Mouse (Mus musculus): Measurements from ENCODE around the gene Atxn7l1. TPM values are rescaled to one million over a fixed set of nuclear protein-coding genes. Genes with fewer than 3 reads are reported as not detected.
A peak's percentile ranks its signal among the peaks of the same experiment; 100 is the strongest.

The Atxn7l1 gene
- polyA plus RNA-seq, 1 experiment, result not detected

DNA sequence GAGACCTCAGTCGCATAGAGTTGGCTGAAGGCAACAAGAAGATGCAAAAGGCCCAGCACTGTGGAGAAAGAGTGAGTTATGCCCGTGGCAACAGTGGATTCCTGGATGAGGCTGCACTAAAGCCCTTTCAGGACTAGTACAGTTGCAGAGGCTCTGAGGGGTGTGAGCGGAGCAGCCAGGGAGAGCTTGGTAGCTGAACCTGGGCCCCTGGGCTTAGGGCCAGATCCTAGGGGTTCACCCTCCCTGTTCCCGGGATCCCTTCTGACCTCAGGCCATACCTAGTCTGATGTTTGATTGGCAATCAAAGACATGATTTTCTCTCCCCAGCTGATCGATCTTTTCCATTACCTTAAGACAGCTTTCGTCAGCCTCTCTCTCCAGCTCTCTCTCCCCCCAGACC, 58.8 kb downstream of the Atxn7l1 start:
- Histone ChIP-seq H3K4me3 (ENCODE audit: insufficient read depth, low read depth, low read length) (no peak overlapping the region), H3K4me1 (ENCODE audit: control insufficient read depth, insufficient read depth, low read length) (peaks cover 25% of the 10 kb centered on the region), H3K27ac (ENCODE audit: insufficient read depth, low read depth, low read length) (no peak overlapping the region)
- WGBS, result 75% methylated on average over 6 of the region's 6 CpGs
- TF ChIP-seq POLR2A (IDR thresholded peaks at IDR 0.05; ENCODE audit: insufficient read depth, low read depth, low read length) (no peak), CTCF (IDR thresholded peaks at IDR 0.05; ENCODE audit: insufficient read depth, low read depth, low read length) (no peak)

DNA sequence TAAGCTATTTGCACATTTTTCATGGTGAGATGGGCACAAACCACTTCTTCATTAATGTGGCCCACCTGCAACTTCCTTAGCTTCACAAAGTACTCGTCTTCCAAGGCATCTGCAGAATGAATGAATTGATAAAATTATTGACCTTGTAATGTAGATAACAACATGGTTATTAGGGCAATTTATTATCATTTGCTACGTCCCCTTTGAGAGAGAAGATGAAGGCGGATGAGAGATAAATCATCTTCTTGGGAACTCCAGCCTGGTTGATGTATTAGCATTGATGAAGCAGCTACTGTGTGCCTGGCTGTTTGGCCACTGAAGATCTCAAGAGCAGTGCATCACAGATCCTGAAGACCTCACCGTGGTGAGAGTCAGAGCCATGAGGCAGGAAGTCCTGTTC, 63.4 kb downstream of the Atxn7l1 start:
- WGBS, result 80% methylated on average over 4 of the region's 4 CpGs
- TF ChIP-seq CTCF (IDR thresholded peaks at IDR 0.05; ENCODE audit: insufficient read depth, low read depth, low read length) (no peak), POLR2A (IDR thresholded peaks at IDR 0.05; ENCODE audit: insufficient read depth, low read depth, low read length) (no peak)
- peaks cover 10% of the 10 kb centered on the region; the same call in 1 of the 2 replicates for H3K4me1 ChIP-seq (ENCODE audit: control insufficient read depth, insufficient read depth, low read length)
- no peak overlapping the region for H3K27ac ChIP-seq (ENCODE audit: insufficient read depth, low read depth, low read length)
- no peak overlapping the region for H3K4me3 ChIP-seq (ENCODE audit: insufficient read depth, low read depth, low read length)

DNA sequence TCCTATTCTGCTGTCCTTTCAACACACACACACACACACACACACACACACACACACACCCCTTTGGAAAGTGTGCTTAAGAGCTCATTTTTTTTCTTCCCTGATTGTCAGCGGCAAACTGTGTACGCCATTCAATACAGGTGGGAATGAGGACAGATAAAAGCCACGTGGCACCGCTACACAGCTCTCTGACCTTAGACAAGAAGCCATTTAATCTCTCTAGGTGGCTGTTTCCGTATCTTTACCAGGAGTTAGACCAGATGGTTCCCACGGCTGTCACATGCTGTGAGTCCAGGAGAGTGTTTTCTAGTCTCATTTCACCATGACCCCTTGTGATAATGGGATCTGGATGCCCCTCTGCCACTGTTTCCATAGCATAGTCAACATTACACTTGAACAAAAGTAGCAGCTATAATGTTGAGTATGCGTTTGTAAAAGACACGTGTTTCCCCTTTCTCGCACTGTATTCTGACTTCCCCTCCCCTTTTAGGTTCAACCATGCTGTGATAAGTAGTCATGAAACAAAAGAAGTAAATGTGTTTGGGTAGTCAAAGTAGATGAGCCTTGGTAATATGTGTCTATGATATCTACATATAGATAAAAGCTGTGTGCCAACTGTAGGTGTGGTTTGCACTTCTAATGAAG, 70.8 kb downstream of the Atxn7l1 start:
- 92% methylated on average over 9 of the region's 9 CpGs for WGBS
- Histone ChIP-seq H3K27ac (ENCODE audit: insufficient read depth, low read depth, low read length) (no peak overlapping the region), H3K4me1 (ENCODE audit: control insufficient read depth, insufficient read depth, low read length) (peaks cover 36% of the 10 kb centered on the region), H3K4me3 (ENCODE audit: insufficient read depth, low read depth, low read length) (no peak overlapping the region)
- no peak for TF ChIP-seq CTCF (IDR thresholded peaks at IDR 0.05; ENCODE audit: insufficient read depth, low read depth, low read length)
- TF ChIP-seq POLR2A (IDR thresholded peaks at IDR 0.05; ENCODE audit: insufficient read depth, low read depth, low read length), result no peak

DNA sequence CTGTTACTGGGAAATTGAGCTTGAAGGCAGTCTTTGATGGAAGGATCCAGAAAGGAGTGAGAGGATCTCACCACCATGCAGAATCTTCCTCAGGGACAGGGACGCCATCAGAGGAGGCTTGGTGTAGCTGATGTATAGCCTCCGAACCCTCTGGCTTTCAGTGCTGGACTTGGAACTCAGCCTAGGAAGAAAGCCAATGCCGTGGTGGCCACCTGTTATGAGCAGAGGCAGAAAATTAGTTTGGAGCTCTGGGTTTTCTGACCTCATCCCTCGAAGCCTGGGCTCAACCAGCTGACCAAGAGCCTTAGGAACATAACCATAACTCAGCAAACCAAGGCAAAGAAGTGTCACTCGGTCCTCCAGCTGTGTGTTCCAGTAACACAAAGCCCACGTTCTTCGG, 71.9 kb downstream of the Atxn7l1 start:
- 56% methylated on average over 7 of the region's 7 CpGs for WGBS
- TF ChIP-seq POLR2A (IDR thresholded peaks at IDR 0.05; ENCODE audit: insufficient read depth, low read depth, low read length), result no peak
- TF ChIP-seq CTCF (IDR thresholded peaks at IDR 0.05; ENCODE audit: insufficient read depth, low read depth, low read length), result no peak
- H3K4me3 ChIP-seq (ENCODE audit: insufficient read depth, low read depth, low read length), result no peak overlapping the region
- H3K27ac ChIP-seq (ENCODE audit: insufficient read depth, low read depth, low read length), result peak overlapping the region; percentile 37; the same call in 1 of the 2 replicates
- H3K4me1 ChIP-seq (ENCODE audit: control insufficient read depth, insufficient read depth, low read length), result peaks cover 40% of the 10 kb centered on the region

DNA sequence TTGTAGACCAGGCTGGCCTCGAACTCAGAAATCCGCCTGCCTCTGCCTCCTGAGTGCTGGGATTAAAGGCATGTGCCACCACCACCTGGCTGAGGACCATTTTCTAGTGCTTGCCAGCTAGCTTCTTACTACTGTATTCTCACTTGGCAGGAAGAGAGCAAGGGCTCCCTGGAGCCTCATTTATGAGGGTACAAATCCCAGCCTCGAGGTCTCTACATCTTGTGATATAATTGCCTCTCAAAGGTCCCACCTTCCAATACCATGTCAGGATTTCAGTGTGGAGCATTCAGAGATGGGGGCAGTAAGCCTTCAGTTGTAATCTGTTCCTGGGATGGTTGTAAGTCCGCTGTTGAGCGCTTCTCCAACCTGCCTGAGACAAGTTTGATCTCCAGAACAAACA, 72.6 kb downstream of the Atxn7l1 start:
- 42% methylated on average over 5 of the region's 5 CpGs for WGBS

DNA sequence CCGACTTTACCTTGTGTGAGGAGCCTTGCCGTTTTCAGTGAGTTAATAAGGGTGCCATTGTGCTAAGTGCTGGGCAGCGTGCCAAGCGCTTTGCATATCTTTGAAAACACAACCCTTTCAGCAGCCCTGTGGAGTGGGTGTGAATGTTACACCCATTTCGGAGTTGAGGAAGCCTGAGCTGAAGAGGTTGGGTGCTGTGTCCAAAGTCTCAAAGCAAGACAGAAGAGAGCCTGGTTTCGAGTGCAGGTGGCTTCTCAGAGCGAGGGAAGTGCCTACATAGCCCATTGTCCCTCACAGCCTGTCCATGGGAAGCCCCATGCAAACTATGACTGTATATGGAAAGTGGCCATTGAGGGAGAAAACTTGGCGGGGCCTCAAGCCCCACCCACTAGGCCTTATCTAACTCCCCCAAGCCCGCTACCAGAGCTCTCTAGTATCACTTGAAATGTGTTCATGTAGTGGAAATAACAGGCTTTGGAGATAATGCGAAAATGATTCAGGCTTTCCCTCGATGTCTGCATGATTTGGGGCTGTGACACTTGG, 73.1 kb downstream of the Atxn7l1 start:
- TF ChIP-seq POLR2A (IDR thresholded peaks at IDR 0.05; ENCODE audit: insufficient read depth, low read depth, low read length), result no peak
- no peak for TF ChIP-seq CTCF (IDR thresholded peaks at IDR 0.05; ENCODE audit: insufficient read depth, low read depth, low read length)
- Histone ChIP-seq H3K4me3 (ENCODE audit: insufficient read depth, low read depth, low read length) (no peak overlapping the region), H3K4me1 (ENCODE audit: control insufficient read depth, insufficient read depth, low read length) (peaks cover 50% of the 10 kb centered on the region), H3K27ac (ENCODE audit: insufficient read depth, low read depth, low read length) (peak overlapping the region; percentile 73)
- 11% methylated on average over 11 of the region's 11 CpGs for WGBS

More for the DNA sequence above, 72.6 kb downstream of the Atxn7l1 start:
- peaks cover 45% of the 10 kb centered on the region for H3K4me1 ChIP-seq (ENCODE audit: control insufficient read depth, insufficient read depth, low read length)
- H3K27ac ChIP-seq (ENCODE audit: insufficient read depth, low read depth, low read length), result peak overlapping the region; percentile 73
- TF ChIP-seq POLR2A (IDR thresholded peaks at IDR 0.05; ENCODE audit: insufficient read depth, low read depth, low read length) (no peak), CTCF (IDR thresholded peaks at IDR 0.05; ENCODE audit: insufficient read depth, low read depth, low read length) (no peak)
- no peak overlapping the region for H3K4me3 ChIP-seq (ENCODE audit: insufficient read depth, low read depth, low read length)

DNA sequence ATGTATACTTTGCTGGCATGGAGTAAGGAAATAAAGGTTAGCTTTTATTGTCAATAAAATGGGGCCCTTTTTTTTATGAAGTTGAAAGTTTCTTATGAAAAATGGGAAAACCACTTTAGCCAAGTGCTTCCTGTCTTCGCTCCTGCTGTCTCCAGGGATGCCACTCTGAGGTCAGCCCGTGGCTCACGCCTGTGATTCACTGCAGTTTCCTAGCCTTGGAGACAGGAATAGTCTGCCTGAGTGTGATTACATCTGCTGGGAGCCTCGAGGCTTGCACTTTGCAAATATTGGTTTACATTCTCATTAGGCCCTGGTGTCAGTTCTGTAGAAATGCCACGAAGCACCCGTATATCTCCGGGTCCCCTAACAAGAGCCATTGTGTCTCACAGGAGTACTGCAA, 74.7 kb downstream of the Atxn7l1 start:
- no peak overlapping the region for H3K4me3 ChIP-seq (ENCODE audit: insufficient read depth, low read depth, low read length)
- WGBS, result 44% methylated on average over 7 of the region's 7 CpGs
- H3K4me1 ChIP-seq (ENCODE audit: control insufficient read depth, insufficient read depth, low read length), result peaks cover 50% of the 10 kb centered on the region
- TF ChIP-seq CTCF (IDR thresholded peaks at IDR 0.05; ENCODE audit: insufficient read depth, low read depth, low read length) (no peak), POLR2A (IDR thresholded peaks at IDR 0.05; ENCODE audit: insufficient read depth, low read depth, low read length) (no peak)
- H3K27ac ChIP-seq (ENCODE audit: insufficient read depth, low read depth, low read length), result no peak overlapping the region

DNA sequence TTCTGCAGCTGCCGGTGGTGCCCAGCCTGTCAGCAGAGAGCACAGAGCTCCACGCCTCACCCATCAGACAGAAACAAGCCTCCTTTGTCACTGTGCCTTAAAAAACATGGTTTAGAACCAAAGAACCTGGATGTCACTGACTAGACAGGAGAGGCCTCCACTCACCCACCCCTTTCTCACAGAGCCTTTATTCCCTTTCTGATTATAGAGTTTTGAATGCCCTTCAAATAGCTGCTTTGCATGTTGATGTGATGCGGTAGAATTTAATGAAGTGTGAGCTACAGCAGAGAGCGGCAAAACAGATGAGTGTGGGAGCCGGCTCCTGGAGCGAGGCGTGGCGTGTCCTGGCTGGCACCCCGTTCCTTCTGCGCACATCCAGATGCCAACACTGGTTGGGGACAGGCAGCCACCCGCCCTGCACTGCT, 77.6 kb downstream of the Atxn7l1 start:
- no peak for TF ChIP-seq POLR2A (IDR thresholded peaks at IDR 0.05; ENCODE audit: insufficient read depth, low read depth, low read length)
- TF ChIP-seq CTCF (IDR thresholded peaks at IDR 0.05; ENCODE audit: insufficient read depth, low read depth, low read length), result no peak
- Histone ChIP-seq H3K4me1 (ENCODE audit: control insufficient read depth, insufficient read depth, low read length) (peaks cover 36% of the 10 kb centered on the region), H3K4me3 (ENCODE audit: insufficient read depth, low read depth, low read length) (no peak overlapping the region), H3K27ac (ENCODE audit: insufficient read depth, low read depth, low read length) (peak overlapping the region; percentile 37)
- 18% methylated on average over 11 of the region's 11 CpGs for WGBS

DNA sequence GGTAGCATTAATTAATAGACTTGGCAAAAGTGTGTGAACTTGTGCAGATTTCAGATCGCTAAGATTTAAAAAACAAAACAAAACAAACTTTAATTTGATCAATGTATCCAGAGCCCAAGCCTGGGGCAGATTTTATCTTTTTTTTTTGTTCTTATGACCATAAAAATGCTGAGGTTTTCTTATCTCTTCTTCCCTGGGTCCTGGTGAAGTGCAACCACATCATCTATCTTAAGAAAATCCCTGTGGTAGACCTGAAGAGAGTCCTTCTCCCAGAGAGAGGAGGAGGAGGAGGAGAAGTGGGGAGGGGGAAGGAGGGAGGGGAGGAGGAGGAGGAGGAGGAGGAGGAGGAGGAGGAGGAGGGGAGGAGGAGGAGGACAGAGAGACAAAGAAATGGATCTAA, 78.5 kb downstream of the Atxn7l1 start:
- Histone ChIP-seq H3K4me1 (ENCODE audit: control insufficient read depth, insufficient read depth, low read length) (peaks cover 27% of the 10 kb centered on the region), H3K4me3 (ENCODE audit: insufficient read depth, low read depth, low read length) (no peak overlapping the region)
- WGBS, result 29% methylated on average over 1 of the region's 1 CpGs

More for the DNA sequence above, 78.5 kb downstream of the Atxn7l1 start:
- H3K27ac ChIP-seq (ENCODE audit: insufficient read depth, low read depth, low read length), result no peak overlapping the region
- TF ChIP-seq CTCF (IDR thresholded peaks at IDR 0.05; ENCODE audit: insufficient read depth, low read depth, low read length) (no peak), POLR2A (IDR thresholded peaks at IDR 0.05; ENCODE audit: insufficient read depth, low read depth, low read length) (no peak)

Measured in olfactory bulb, adult 2 months (tissue).